Mouse (Mus musculus) ES-E14 (cell line): ENCODE data around the gene Olfr434.

ENCODE experiments used
- CHD2 ChIP-seq: IDR thresholded peaks from 2 replicates; pipeline ENCODE4 v1.6.1; 2014; ENCODE audit warnings: mild to moderate bottlenecking, low read depth, low read length, inconsistent platforms
- HCFC1 ChIP-seq: IDR thresholded peaks from 2 replicates; pipeline ENCODE4 v1.6.1; 2012; ENCODE audit warnings: low read length, inconsistent platforms, borderline replicate concordance; ENCODE audit not compliant: insufficient read depth
- MAFK ChIP-seq: IDR thresholded peaks from 2 replicates; pipeline ENCODE4 v1.6.1; 2014; ENCODE audit warnings: mild to moderate bottlenecking, low read depth, low read length, inconsistent platforms; ENCODE audit not compliant: insufficient read depth
- ZC3H11A ChIP-seq: IDR thresholded peaks from 2 replicates; pipeline ENCODE4 v1.6.1; 2012; ENCODE audit warnings: low read depth, mild to moderate bottlenecking, inconsistent platforms, low read length, borderline replicate concordance
- ZNF384 ChIP-seq: IDR thresholded peaks from 2 replicates; pipeline ENCODE4 v1.6.1; 2012; ENCODE audit warnings: low read depth, low read length, inconsistent platforms

GRCm38 (mm10) chr6:43178129-43178528, 34.7 kb upstream of the Olfr434 start:
- TF ChIP-seq CHD2 (no peak), MAFK (no peak), HCFC1 (no peak), ZNF384 (no peak), ZC3H11A (no peak)
